Mouse (Mus musculus): ENCODE data around the gene Rsph6a. TPM values are rescaled to one million over a fixed set of nuclear protein-coding genes. Genes with fewer than 3 reads are reported as not detected.

Rsph6a gene
- polyA plus RNA-seq, 1 experiment from 2014 or later: not detected

- H3K9me3 ChIP-seq (ENCODE audit: control insufficient read depth, low read length): no peaks in the 10 kb centered on the region
- peak overlapping the region; percentile 90 for H3K9ac ChIP-seq (ENCODE audit: low read depth, low read length)
- ATAC-seq (ENCODE audit: low FRiP score) (0 out of 2 replicates have a peak, but pooled peaks have one; percentile 0), DNase-seq (ENCODE audit: low spot score) (peak; percentile 73)
- whole genome bisulfite sequencing: 0% methylated on average over 18 of the region's 19 CpGs
- H3K4me2 ChIP-seq (replicated peaks; ENCODE audit: low read depth, low read length): peak overlapping the region; percentile 99
- H3K27me3 ChIP-seq (ENCODE audit: control insufficient read depth, insufficient read depth, low read length): peaks cover 5% of the 10 kb centered on the region; the same call in 1 of the 2 replicates
- 0 out of 2 replicates have a peak, but pooled peaks cover 2% of the 10 kb centered on the region for H3K36me3 ChIP-seq (ENCODE audit: control insufficient read depth, insufficient read depth, low read length)
- peak overlapping the region; percentile 72 for H3K4me3 ChIP-seq (ENCODE audit: low read depth, low read length)
- peaks cover 14% of the 10 kb centered on the region; the same call in 1 of the 2 replicates for H3K4me1 ChIP-seq (replicated peaks; ENCODE audit: control insufficient read depth, insufficient read depth, low read length)
- H3K27ac ChIP-seq (ENCODE audit: low read depth, low read length): peak overlapping the region; percentile 94; the same call in 1 of the 2 replicates
Measured at GRCm38 (mm10) chr7:19095751-19096110, 41.2 kb downstream of the Rsph6a start.

GRCm38 (mm10) chr7:19096421-19096976 lies 42.0 kb downstream of the Rsph6a start:
- H3K27ac ChIP-seq (ENCODE audit: low read depth, low read length): no peak overlapping the region
- ATAC-seq (ENCODE audit: low FRiP score): no peak
- H3K9me3 ChIP-seq (ENCODE audit: control insufficient read depth, low read length): no peaks in the 10 kb centered on the region
- no peaks in the 10 kb centered on the region; the same call in 1 of the 2 replicates for H3K27me3 ChIP-seq (ENCODE audit: control insufficient read depth, insufficient read depth, low read length)
- H3K4me3 ChIP-seq (ENCODE audit: low read depth, low read length): peak overlapping the region; percentile 72
- no peak for DNase-seq (ENCODE audit: low spot score)
- 50% methylated on average over 5 of the region's 5 CpGs for WGBS
- H3K4me1 ChIP-seq (replicated peaks; ENCODE audit: control insufficient read depth, insufficient read depth, low read length): peaks cover 14% of the 10 kb centered on the region; the same call in 1 of the 2 replicates
- peak overlapping the region; percentile 99 for H3K4me2 ChIP-seq (replicated peaks; ENCODE audit: low read depth, low read length)
- 0 out of 2 replicates have a peak, but pooled peaks cover 2% of the 10 kb centered on the region for H3K36me3 ChIP-seq (ENCODE audit: control insufficient read depth, insufficient read depth, low read length)
- H3K9ac ChIP-seq (ENCODE audit: low read depth, low read length): peak overlapping the region; percentile 90

- Histone ChIP-seq H3K36me3 (ENCODE audit: control insufficient read depth, insufficient read depth, low read length) (0 out of 2 replicates have a peak, but pooled peaks cover 2% of the 10 kb centered on the region), H3K27ac (ENCODE audit: low read depth, low read length) (no peak overlapping the region), H3K4me1 (replicated peaks; ENCODE audit: control insufficient read depth, insufficient read depth, low read length) (peaks cover 9% of the 10 kb centered on the region; the same call in 1 of the 2 replicates), H3K9ac (ENCODE audit: low read depth, low read length) (no peak overlapping the region), H3K4me2 (replicated peaks; ENCODE audit: low read depth, low read length) (no peak overlapping the region), H3K9me3 (ENCODE audit: control insufficient read depth, low read length) (no peaks in the 10 kb centered on the region), H3K27me3 (ENCODE audit: control insufficient read depth, insufficient read depth, low read length) (no peaks in the 10 kb centered on the region), H3K4me3 (ENCODE audit: low read depth, low read length) (no peak overlapping the region)
- ATAC-seq (ENCODE audit: low FRiP score): no peak
- 71% methylated on average over 2 of the region's 2 CpGs for WGBS
- no peak for DNase-seq (ENCODE audit: low spot score)
Measured at GRCm38 (mm10) chr7:19097217-19097616, 42.7 kb downstream of the Rsph6a start.

- Histone ChIP-seq H3K27ac (ENCODE audit: low read depth, low read length) (no peak overlapping the region), H3K36me3 (ENCODE audit: control insufficient read depth, insufficient read depth, low read length) (0 out of 2 replicates have a peak, but pooled peaks cover 2% of the 10 kb centered on the region), H3K9ac (ENCODE audit: low read depth, low read length) (no peak overlapping the region), H3K4me2 (replicated peaks; ENCODE audit: low read depth, low read length) (no peak overlapping the region), H3K4me3 (ENCODE audit: low read depth, low read length) (no peak overlapping the region), H3K9me3 (ENCODE audit: control insufficient read depth, low read length) (no peaks in the 10 kb centered on the region), H3K4me1 (replicated peaks; ENCODE audit: control insufficient read depth, insufficient read depth, low read length) (peaks cover 5% of the 10 kb centered on the region; the same call in 1 of the 2 replicates), H3K27me3 (ENCODE audit: control insufficient read depth, insufficient read depth, low read length) (no peaks in the 10 kb centered on the region)
- no peak for DNase-seq (ENCODE audit: low spot score)
- no peak for ATAC-seq (ENCODE audit: low FRiP score)
Measured at GRCm38 (mm10) chr7:19097863-19098262, 43.4 kb downstream of the Rsph6a start.

- no peak overlapping the region for H3K27ac ChIP-seq (ENCODE audit: low read depth, low read length)
- no peak overlapping the region for H3K4me2 ChIP-seq (replicated peaks; ENCODE audit: low read depth, low read length)
- H3K36me3 ChIP-seq (ENCODE audit: control insufficient read depth, insufficient read depth, low read length): 0 out of 2 replicates have a peak, but pooled peaks cover 2% of the 10 kb centered on the region
- WGBS: 61% methylated on average over 7 of the region's 7 CpGs
- ATAC-seq (ENCODE audit: low FRiP score): no peak
- H3K9ac ChIP-seq (ENCODE audit: low read depth, low read length): no peak overlapping the region
- H3K4me1 ChIP-seq (replicated peaks; ENCODE audit: control insufficient read depth, insufficient read depth, low read length): peaks cover 5% of the 10 kb centered on the region; the same call in 1 of the 2 replicates
- DNase-seq (ENCODE audit: low spot score): no peak
- H3K27me3 ChIP-seq (ENCODE audit: control insufficient read depth, insufficient read depth, low read length): no peaks in the 10 kb centered on the region
- H3K4me3 ChIP-seq (ENCODE audit: low read depth, low read length): no peak overlapping the region
- H3K9me3 ChIP-seq (ENCODE audit: control insufficient read depth, low read length): no peaks in the 10 kb centered on the region
Measured at GRCm38 (mm10) chr7:19098811-19099210, 44.3 kb downstream of the Rsph6a start.

- Histone ChIP-seq H3K4me3 (ENCODE audit: low read depth, low read length) (no peak overlapping the region; the same call in 1 of the 2 replicates), H3K27ac (ENCODE audit: low read depth, low read length) (no peak overlapping the region), H3K9me3 (ENCODE audit: control insufficient read depth, low read length) (no peaks in the 10 kb centered on the region), H3K9ac (ENCODE audit: low read depth, low read length) (no peak overlapping the region), H3K27me3 (ENCODE audit: control insufficient read depth, insufficient read depth, low read length) (no peaks in the 10 kb centered on the region), H3K36me3 (ENCODE audit: control insufficient read depth, insufficient read depth, low read length) (0 out of 2 replicates have a peak, but pooled peaks cover 2% of the 10 kb centered on the region), H3K4me1 (replicated peaks; ENCODE audit: control insufficient read depth, insufficient read depth, low read length) (peaks cover 5% of the 10 kb centered on the region; the same call in 1 of the 2 replicates), H3K4me2 (replicated peaks; ENCODE audit: low read depth, low read length) (no peak overlapping the region)
- 82% methylated on average over 1 of the region's 1 CpGs for WGBS
- no peak for DNase-seq (ENCODE audit: low spot score)
- no peak for ATAC-seq (ENCODE audit: low FRiP score)
Measured at GRCm38 (mm10) chr7:19100290-19100689, 45.8 kb downstream of the Rsph6a start.

- Histone ChIP-seq H3K36me3 (ENCODE audit: control insufficient read depth, insufficient read depth, low read length) (no peaks in the 10 kb centered on the region), H3K9ac (ENCODE audit: low read depth, low read length) (no peak overlapping the region), H3K27me3 (ENCODE audit: control insufficient read depth, insufficient read depth, low read length) (no peaks in the 10 kb centered on the region), H3K27ac (ENCODE audit: low read depth, low read length) (no peak overlapping the region), H3K4me2 (replicated peaks; ENCODE audit: low read depth, low read length) (no peak overlapping the region), H3K4me1 (replicated peaks; ENCODE audit: control insufficient read depth, insufficient read depth, low read length) (no peaks in the 10 kb centered on the region), H3K9me3 (ENCODE audit: control insufficient read depth, low read length) (no peaks in the 10 kb centered on the region), H3K4me3 (ENCODE audit: low read depth, low read length) (no peak overlapping the region)
- ATAC-seq (ENCODE audit: low FRiP score) (no peak), DNase-seq (ENCODE audit: low spot score) (no peak)
Measured at GRCm38 (mm10) chr7:19103741-19104140, 49.3 kb downstream of the Rsph6a start.

GRCm38 (mm10) chr7:19104486-19104885 lies 50.0 kb downstream of the Rsph6a start:
- no peak for DNase-seq (ENCODE audit: low spot score)
- no peak overlapping the region for H3K27ac ChIP-seq (ENCODE audit: low read depth, low read length)
- no peak for ATAC-seq (ENCODE audit: low FRiP score)
- no peak overlapping the region for H3K4me2 ChIP-seq (replicated peaks; ENCODE audit: low read depth, low read length)
- no peaks in the 10 kb centered on the region for H3K4me1 ChIP-seq (replicated peaks; ENCODE audit: control insufficient read depth, insufficient read depth, low read length)
- no peak overlapping the region for H3K4me3 ChIP-seq (ENCODE audit: low read depth, low read length)
- H3K9ac ChIP-seq (ENCODE audit: low read depth, low read length): no peak overlapping the region
- H3K36me3 ChIP-seq (ENCODE audit: control insufficient read depth, insufficient read depth, low read length): no peaks in the 10 kb centered on the region
- WGBS: 84% methylated on average over 2 of the region's 2 CpGs
- no peaks in the 10 kb centered on the region for H3K9me3 ChIP-seq (ENCODE audit: control insufficient read depth, low read length)
- H3K27me3 ChIP-seq (ENCODE audit: control insufficient read depth, insufficient read depth, low read length): no peaks in the 10 kb centered on the region

- no peaks in the 10 kb centered on the region for H3K9me3 ChIP-seq (ENCODE audit: control insufficient read depth, low read length)
- H3K27ac ChIP-seq (ENCODE audit: low read depth, low read length): no peak overlapping the region
- no peaks in the 10 kb centered on the region for H3K36me3 ChIP-seq (ENCODE audit: control insufficient read depth, insufficient read depth, low read length)
- WGBS: 60% methylated on average over 3 of the region's 3 CpGs
- H3K27me3 ChIP-seq (ENCODE audit: control insufficient read depth, insufficient read depth, low read length): no peaks in the 10 kb centered on the region
- no peak overlapping the region for H3K4me2 ChIP-seq (replicated peaks; ENCODE audit: low read depth, low read length)
- ATAC-seq (ENCODE audit: low FRiP score) (no peak), DNase-seq (ENCODE audit: low spot score) (no peak)
- no peaks in the 10 kb centered on the region for H3K4me1 ChIP-seq (replicated peaks; ENCODE audit: control insufficient read depth, insufficient read depth, low read length)
- no peak overlapping the region for H3K4me3 ChIP-seq (ENCODE audit: low read depth, low read length)
- no peak overlapping the region for H3K9ac ChIP-seq (ENCODE audit: low read depth, low read length)
Measured at GRCm38 (mm10) chr7:19107436-19107835, 52.9 kb downstream of the Rsph6a start.
